Mouse (Mus musculus) small intestine, adult 2 months (tissue): ENCODE data around the gene Il24.

Experiments
- CTCF ChIP-seq: fragments of 200-500 bp; IDR thresholded peaks from 2 replicates; pipeline ENCODE4 v1.5.1; 2012; ENCODE audit warnings: low read depth, mild to moderate bottlenecking, control low read depth, inconsistent platforms, low read length, moderate library complexity, mixed read lengths; ENCODE audit not compliant: insufficient replicate concordance, insufficient read length; ENCODE audit errors: extremely low read depth
- POLR2A ChIP-seq: fragments of 200-500 bp; IDR thresholded peaks from 2 replicates; pipeline ENCODE4 v1.6.1; 2012; ENCODE audit warnings: low read depth, mild to moderate bottlenecking, control low read depth, inconsistent platforms, low read length, moderate library complexity

DNA sequence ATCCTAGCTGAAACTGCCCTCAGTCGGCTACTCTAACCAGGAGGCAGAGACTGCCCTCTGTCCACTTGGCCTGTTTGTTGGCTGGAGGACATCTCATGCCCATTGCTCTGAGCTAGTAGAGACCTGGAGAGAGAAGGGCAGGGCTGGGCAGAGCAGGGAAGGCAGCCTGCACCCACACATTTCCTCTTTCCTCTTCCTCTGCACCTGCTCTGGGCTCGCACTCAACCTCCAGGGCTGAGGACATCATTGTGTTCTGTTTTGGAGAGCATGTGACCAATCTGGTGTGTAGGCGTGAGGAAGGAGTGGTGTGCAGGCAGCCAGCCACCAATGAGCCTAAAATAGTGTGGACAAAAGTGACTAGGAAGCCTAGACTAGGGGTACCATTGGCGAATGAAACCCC, 23.0 kb downstream of the Il24 start:
- TF ChIP-seq CTCF (no peak), POLR2A (no peak)
